Mouse (Mus musculus): ENCODE measurements around the gene E2f1. TPM values are rescaled to one million over a fixed set of nuclear protein-coding genes. Genes with fewer than 3 reads are reported as not detected.
A peak's percentile ranks its signal among the peaks of the same experiment; 100 is the strongest.

Gene E2f1
- polyA plus RNA-seq, 1 experiment from 2014 or later: 5.0 TPM

DNA sequence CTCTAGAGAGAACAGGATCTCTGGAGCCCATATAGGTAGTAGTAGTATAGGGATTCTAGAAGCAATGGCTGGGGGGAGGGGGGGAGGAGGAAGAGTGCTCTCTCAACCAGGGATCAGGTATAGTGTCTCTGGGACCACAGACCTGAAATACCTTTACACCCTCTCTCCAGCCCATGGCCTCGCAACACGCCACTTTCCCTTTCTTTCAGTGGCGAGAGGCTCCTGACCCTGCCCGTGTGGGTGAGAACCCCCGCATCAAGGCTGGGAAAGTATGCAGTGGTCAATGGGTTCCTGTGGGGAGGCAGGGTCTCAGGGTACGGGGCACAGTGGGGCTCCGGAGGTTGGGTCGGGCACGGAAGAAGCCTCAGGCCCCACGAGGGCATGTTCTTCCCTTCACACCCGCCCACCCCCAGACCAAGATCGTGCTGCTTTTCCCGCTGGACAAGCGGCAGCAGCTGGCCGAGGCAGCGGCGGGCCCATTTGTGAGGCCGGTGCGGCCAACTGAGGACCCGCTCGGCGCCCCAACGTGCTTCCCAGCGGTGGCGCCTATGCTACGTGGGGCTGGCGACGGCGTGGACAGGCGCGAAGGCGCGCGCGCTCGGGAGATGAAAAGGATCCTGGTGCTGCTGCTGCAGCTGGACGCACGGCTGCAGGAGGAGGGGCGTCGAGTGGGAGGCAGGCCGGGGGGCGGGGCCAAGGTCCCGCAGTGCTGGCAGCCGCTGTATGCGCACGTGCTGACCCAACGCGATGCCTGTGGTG is 20.4 kb downstream of the E2f1 start:
- peak overlapping the region; percentile 75 for H3K9ac ChIP-seq (ENCODE audit: low read depth, low read length)
- ATAC-seq: peak; percentile 76
- no peaks in the 10 kb centered on the region; the same call in 1 of the 2 replicates for H3K27me3 ChIP-seq (replicated peaks; ENCODE audit: control insufficient read depth, insufficient read depth, low read length)
- peak overlapping the region; percentile 88 for H3K4me2 ChIP-seq (ENCODE audit: low read length)
- H3K27ac ChIP-seq (ENCODE audit: low read depth, low read length): no peak overlapping the region
- 4% methylated on average over 39 of the region's 48 CpGs for WGBS
- peaks cover 23% of the 10 kb centered on the region for H3K4me1 ChIP-seq (ENCODE audit: control insufficient read depth, insufficient read depth, low read depth, low read length)
- peak overlapping the region; percentile 50 for H3K4me3 ChIP-seq (ENCODE audit: low read length)
- 0 out of 2 replicates have a peak, but pooled peaks cover 2% of the 10 kb centered on the region for H3K36me3 ChIP-seq (ENCODE audit: control insufficient read depth, insufficient read depth, low read length)
- H3K9me3 ChIP-seq (ENCODE audit: control insufficient read depth, low read length): no peaks in the 10 kb centered on the region

DNA sequence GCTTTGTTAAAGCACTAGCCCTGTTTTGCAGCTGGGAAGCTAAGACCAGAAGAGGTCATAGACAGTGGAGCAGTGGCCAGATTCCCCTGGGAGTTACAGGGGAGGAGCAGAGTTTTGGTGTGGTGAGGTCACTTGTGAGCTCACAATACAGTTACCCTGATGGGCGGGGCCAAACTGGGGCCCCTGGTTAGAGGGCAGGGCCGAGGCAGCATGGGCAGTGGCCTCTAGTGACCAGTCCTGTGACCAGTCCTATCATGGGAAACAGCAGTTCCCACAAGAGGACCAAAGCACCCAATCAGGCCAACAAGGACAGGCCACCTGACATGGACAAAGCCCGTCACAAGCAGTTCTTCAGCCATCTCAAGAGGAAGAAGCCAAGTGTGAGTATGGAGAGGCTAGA is 21.0 kb downstream of the E2f1 start:
- H3K4me1 ChIP-seq (ENCODE audit: control insufficient read depth, insufficient read depth, low read depth, low read length): peaks cover 25% of the 10 kb centered on the region
- peak overlapping the region; percentile 88 for H3K4me2 ChIP-seq (ENCODE audit: low read length)
- H3K9me3 ChIP-seq (ENCODE audit: control insufficient read depth, low read length): no peaks in the 10 kb centered on the region
- H3K9ac ChIP-seq (ENCODE audit: low read depth, low read length): no peak overlapping the region
- no peak for ATAC-seq
- no peak overlapping the region for H3K27ac ChIP-seq (ENCODE audit: low read depth, low read length)
- 0 out of 2 replicates have a peak, but pooled peaks cover 2% of the 10 kb centered on the region for H3K36me3 ChIP-seq (ENCODE audit: control insufficient read depth, insufficient read depth, low read length)
- 52% methylated on average over 3 of the region's 3 CpGs for WGBS
- no peak overlapping the region for H3K4me3 ChIP-seq (ENCODE audit: low read length)
- H3K27me3 ChIP-seq (replicated peaks; ENCODE audit: control insufficient read depth, insufficient read depth, low read length): no peaks in the 10 kb centered on the region; the same call in 1 of the 2 replicates

DNA sequence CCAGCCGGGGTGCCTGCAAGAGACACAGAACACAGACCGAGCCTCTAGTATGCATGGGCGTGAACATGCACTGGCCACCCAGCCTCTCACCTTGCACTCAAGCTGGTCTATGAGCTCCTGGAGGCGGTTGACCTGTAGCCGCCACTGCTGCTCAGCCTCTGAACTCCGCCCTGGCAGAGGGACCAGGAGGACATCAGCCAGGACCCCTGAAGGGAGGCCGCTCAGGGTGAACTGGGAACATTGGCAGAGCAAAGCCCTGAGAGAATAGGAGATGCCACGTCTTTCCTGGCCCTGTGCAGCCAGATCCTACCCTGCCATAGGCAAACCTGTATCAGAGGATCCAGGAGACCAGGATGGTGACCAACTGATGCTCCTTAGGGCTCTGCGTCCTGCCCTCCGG is 23.0 kb downstream of the E2f1 start, which contains the start of gene 1700003F12Rik:
TSS of gene 1700003F12Rik (plus strand) at position 375 of the 400 bp plus-strand sequence.
- Histone ChIP-seq H3K9me3 (ENCODE audit: control insufficient read depth, low read length) (no peaks in the 10 kb centered on the region), H3K36me3 (ENCODE audit: control insufficient read depth, insufficient read depth, low read length) (0 out of 2 replicates have a peak, but pooled peaks cover 2% of the 10 kb centered on the region), H3K4me2 (ENCODE audit: low read length) (no peak within 1 kb of the TSS), H3K4me1 (ENCODE audit: control insufficient read depth, insufficient read depth, low read depth, low read length) (peaks cover 14% of the 10 kb centered on the region), H3K27ac (ENCODE audit: low read depth, low read length) (no peak within 1 kb of the TSS), H3K9ac (ENCODE audit: low read depth, low read length) (no peak within 1 kb of the TSS), H3K4me3 (ENCODE audit: low read length) (no peak within 1 kb of the TSS), H3K27me3 (replicated peaks; ENCODE audit: control insufficient read depth, insufficient read depth, low read length) (no peaks in the 10 kb centered on the region; the same call in 1 of the 2 replicates)
- no peak for ATAC-seq
- WGBS: 90% methylated on average over 10 of the region's 10 CpGs

DNA sequence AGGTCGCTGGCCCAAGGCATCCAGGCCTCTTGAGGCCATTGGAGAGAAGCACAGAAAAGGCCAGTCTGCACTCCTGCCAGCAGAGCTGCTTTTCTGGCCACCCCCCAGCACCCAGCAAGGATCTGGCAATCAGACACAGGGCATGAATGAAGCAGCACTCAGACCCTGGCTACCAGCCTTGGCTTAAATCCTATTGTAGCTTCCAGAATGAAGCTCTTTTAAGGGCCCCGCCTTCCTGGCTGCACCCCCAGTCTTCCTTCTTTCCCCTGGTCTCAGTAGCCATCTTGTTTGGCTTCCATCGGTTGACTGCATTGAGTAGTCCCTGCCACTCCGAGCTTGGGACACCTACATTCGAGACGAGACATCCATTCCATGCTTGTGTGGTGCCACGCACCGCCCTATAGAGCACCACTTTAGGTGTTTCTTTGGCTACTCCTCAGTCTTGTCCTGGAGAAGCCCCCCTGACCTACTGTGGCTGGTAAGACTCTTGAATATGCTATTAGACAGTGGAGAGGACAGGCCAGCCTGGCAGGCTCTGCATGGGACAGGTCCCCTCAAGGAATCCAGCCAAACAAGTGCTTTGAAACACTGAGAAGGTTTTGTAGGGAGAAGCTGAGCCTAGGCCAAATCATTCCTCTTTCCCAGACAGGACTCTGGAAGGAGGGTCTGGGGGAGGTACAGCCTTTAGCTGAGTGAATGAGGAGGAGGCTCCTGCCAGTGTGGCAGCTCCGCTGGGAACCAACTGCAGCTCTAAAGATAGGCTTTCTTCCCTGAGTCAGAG is 25.9 kb downstream of the E2f1 start:
- ATAC-seq: peak; percentile 88
- Histone ChIP-seq H3K9me3 (ENCODE audit: control insufficient read depth, low read length) (no peaks in the 10 kb centered on the region), H3K4me2 (ENCODE audit: low read length) (no peak overlapping the region), H3K4me3 (ENCODE audit: low read length) (no peak overlapping the region), H3K27ac (ENCODE audit: low read depth, low read length) (peak overlapping the region; percentile 76), H3K9ac (ENCODE audit: low read depth, low read length) (no peak overlapping the region), H3K27me3 (replicated peaks; ENCODE audit: control insufficient read depth, insufficient read depth, low read length) (no peaks in the 10 kb centered on the region), H3K4me1 (ENCODE audit: control insufficient read depth, insufficient read depth, low read depth, low read length) (peaks cover 8% of the 10 kb centered on the region; the same call in 1 of the 2 replicates), H3K36me3 (ENCODE audit: control insufficient read depth, insufficient read depth, low read length) (0 out of 2 replicates have a peak, but pooled peaks cover 2% of the 10 kb centered on the region)
- WGBS: 70% methylated on average over 9 of the region's 9 CpGs

DNA sequence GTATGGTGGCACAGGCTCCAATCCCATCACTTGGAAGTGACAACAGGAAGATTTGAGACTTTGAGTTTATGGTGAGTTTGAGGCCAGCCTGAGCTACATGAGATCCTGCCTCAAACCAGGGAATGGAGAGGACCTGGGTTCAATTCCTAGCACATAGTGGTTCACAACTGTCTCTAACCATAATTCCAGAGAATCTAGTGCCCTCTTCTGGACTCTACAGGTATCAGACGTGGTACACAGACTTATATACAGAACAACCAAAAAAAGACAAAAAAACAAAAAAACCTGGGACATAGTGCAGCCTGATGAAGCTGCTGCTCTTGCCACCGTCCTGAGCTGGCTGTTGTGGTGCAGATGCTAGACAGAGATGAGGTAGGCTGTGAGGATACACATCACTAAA is 28.1 kb downstream of the E2f1 start:
- Histone ChIP-seq H3K27me3 (replicated peaks; ENCODE audit: control insufficient read depth, insufficient read depth, low read length) (no peaks in the 10 kb centered on the region), H3K27ac (ENCODE audit: low read depth, low read length) (no peak overlapping the region), H3K36me3 (ENCODE audit: control insufficient read depth, insufficient read depth, low read length) (0 out of 2 replicates have a peak, but pooled peaks cover 4% of the 10 kb centered on the region), H3K4me3 (ENCODE audit: low read length) (no peak overlapping the region), H3K4me2 (ENCODE audit: low read length) (no peak overlapping the region), H3K4me1 (ENCODE audit: control insufficient read depth, insufficient read depth, low read depth, low read length) (peaks cover 18% of the 10 kb centered on the region; the same call in 1 of the 2 replicates), H3K9me3 (ENCODE audit: control insufficient read depth, low read length) (no peaks in the 10 kb centered on the region), H3K9ac (ENCODE audit: low read depth, low read length) (no peak overlapping the region)
- WGBS: 88% methylated on average over 2 of the region's 2 CpGs
- no peak for ATAC-seq

DNA sequence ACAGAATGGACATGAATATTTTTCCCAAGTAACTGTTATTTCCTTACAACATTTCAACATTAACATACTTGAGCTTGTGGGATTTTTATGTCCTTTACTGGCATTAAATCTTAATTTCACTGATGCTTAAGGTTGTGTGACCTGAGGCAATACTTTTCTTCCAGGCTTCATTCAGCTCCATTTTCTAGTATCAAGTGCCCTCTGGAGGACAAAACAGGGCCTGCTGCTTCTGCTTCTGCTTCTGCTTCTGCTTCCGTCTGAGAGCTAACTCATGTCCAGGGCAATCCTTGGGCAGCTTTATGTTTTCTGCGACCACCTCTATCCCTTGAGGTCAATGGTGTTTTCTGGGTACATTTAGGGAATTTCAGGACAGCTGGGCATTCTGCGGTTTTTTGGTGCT is 30.0 kb downstream of the E2f1 start:
- H3K4me1 ChIP-seq (ENCODE audit: control insufficient read depth, insufficient read depth, low read depth, low read length): peaks cover 18% of the 10 kb centered on the region; the same call in 1 of the 2 replicates
- peaks cover 13% of the 10 kb centered on the region for H3K36me3 ChIP-seq (ENCODE audit: control insufficient read depth, insufficient read depth, low read length)
- H3K9ac ChIP-seq (ENCODE audit: low read depth, low read length): no peak overlapping the region
- no peak overlapping the region for H3K27ac ChIP-seq (ENCODE audit: low read depth, low read length)
- H3K9me3 ChIP-seq (ENCODE audit: control insufficient read depth, low read length): no peaks in the 10 kb centered on the region
- H3K27me3 ChIP-seq (replicated peaks; ENCODE audit: control insufficient read depth, insufficient read depth, low read length): no peaks in the 10 kb centered on the region
- no peak for ATAC-seq
- no peak overlapping the region for H3K4me2 ChIP-seq (ENCODE audit: low read length)
- 71% methylated on average over 3 of the region's 3 CpGs for WGBS
- H3K4me3 ChIP-seq (ENCODE audit: low read length): no peak overlapping the region

DNA sequence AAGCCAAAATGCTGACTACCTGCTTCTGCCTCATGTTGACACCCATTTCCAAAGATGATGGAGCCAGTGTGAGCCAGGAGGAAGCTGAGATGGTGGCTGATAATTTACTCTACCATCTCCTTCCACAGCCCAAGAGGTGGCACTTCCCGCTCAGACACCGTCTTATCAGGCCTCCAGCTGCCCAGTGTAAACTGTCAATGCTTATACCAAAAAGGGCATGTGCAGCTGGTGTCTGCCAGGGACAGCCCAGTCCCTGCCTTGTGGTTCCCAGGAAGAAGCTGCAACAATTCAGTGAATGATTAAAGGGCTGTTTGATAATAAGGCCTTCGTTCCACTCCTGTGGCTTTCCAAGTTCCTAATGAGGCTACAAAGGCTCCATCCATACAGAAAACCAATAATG is 31.0 kb downstream of the E2f1 start:
- Histone ChIP-seq H3K4me3 (ENCODE audit: low read length) (no peak overlapping the region), H3K27ac (ENCODE audit: low read depth, low read length) (0 out of 2 replicates have a peak overlapping the region, but pooled peaks have one; percentile 57), H3K4me2 (ENCODE audit: low read length) (no peak overlapping the region), H3K9ac (ENCODE audit: low read depth, low read length) (no peak overlapping the region), H3K27me3 (replicated peaks; ENCODE audit: control insufficient read depth, insufficient read depth, low read length) (no peaks in the 10 kb centered on the region), H3K36me3 (ENCODE audit: control insufficient read depth, insufficient read depth, low read length) (peaks cover 16% of the 10 kb centered on the region), H3K4me1 (ENCODE audit: control insufficient read depth, insufficient read depth, low read depth, low read length) (peaks cover 15% of the 10 kb centered on the region; the same call in 1 of the 2 replicates), H3K9me3 (ENCODE audit: control insufficient read depth, low read length) (no peaks in the 10 kb centered on the region)
- WGBS: 37% methylated on average over 3 of the region's 3 CpGs
- no peak for ATAC-seq

DNA sequence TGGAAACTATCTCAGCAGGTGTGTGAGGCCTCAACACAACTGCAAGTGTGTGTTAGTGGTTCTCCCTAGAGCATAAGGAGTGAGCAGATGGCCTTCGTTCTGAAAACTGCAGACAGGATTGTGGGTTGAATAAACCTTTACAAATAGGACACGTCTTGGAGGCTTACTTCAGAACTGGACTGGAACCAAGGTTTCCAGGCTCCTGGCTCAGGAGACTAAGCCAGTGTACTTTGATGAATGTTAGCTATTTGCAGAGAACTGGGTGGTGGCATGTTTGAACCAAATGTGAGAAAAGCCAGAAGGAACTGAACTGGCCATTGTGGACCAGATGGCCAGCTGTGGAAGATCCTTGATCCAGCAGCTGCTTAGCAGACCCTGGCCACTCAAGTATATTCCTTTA is 31.4 kb downstream of the E2f1 start:
- Histone ChIP-seq H3K4me2 (ENCODE audit: low read length) (no peak overlapping the region), H3K9ac (ENCODE audit: low read depth, low read length) (no peak overlapping the region), H3K4me3 (ENCODE audit: low read length) (no peak overlapping the region), H3K27me3 (replicated peaks; ENCODE audit: control insufficient read depth, insufficient read depth, low read length) (no peaks in the 10 kb centered on the region), H3K9me3 (ENCODE audit: control insufficient read depth, low read length) (no peaks in the 10 kb centered on the region), H3K4me1 (ENCODE audit: control insufficient read depth, insufficient read depth, low read depth, low read length) (peaks cover 15% of the 10 kb centered on the region; the same call in 1 of the 2 replicates), H3K27ac (ENCODE audit: low read depth, low read length) (0 out of 2 replicates have a peak overlapping the region, but pooled peaks have one; percentile 57), H3K36me3 (ENCODE audit: control insufficient read depth, insufficient read depth, low read length) (peaks cover 16% of the 10 kb centered on the region)
- ATAC-seq: 0 out of 2 replicates have a peak, but pooled peaks have one; percentile 22
- 29% methylated on average over 2 of the region's 2 CpGs for WGBS
